Mouse (Mus musculus): ENCODE results near the gene Timd4. TPM values are rescaled to one million over a fixed set of nuclear protein-coding genes. Genes with fewer than 3 reads are reported as not detected.

The Timd4 gene
- total RNA-seq, 2 experiments from 2014 or later, result not detected

Other genes starting within 250 kb of the Timd4 start
- gene BC053393, start 239.3 kb upstream of the Timd4 start, total RNA-seq (2021), result under 1 TPM; 0.29 to 0.32 TPM
- gene Dppa1, start 181.5 kb upstream of the Timd4 start, total RNA-seq (2021), result not detected
- gene Timd2, start 103.7 kb upstream of the Timd4 start, total RNA-seq (2021), result not detected
- not detected for gene Havcr1, start 75.7 kb upstream of the Timd4 start, total RNA-seq (2021)